Mouse (Mus musculus): ENCODE results near the gene Rbfox1. TPM values are rescaled to one million over a fixed set of nuclear protein-coding genes. Genes with fewer than 3 reads are reported as not detected.

Rbfox1 gene
- total RNA-seq, 2 experiments from 2014 or later = 54.9 to 55.6 TPM

DNA sequence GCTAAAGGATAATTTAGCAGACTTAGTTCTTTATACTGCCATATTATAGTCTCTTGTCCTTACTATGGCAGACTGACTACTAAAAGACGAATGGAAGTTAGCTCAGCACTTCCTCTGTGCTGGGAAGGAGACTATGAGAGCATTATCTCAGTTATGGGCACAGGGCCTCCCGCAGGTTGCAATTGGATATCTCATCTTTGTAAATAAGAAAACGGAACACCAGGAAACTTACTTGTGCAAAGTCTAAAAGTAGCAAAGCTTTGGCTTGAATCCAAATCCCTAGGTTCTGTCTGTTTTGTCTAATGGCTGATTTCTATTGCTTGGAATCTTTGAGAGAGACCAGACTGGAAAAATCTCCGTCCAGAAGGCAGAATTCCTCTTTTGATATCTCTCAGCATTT lies 1207.7 kb downstream of the Rbfox1 start:
- intact Hi-C loops (cut with DNase I) = no loop called here
- no peak for DNase-seq

DNA sequence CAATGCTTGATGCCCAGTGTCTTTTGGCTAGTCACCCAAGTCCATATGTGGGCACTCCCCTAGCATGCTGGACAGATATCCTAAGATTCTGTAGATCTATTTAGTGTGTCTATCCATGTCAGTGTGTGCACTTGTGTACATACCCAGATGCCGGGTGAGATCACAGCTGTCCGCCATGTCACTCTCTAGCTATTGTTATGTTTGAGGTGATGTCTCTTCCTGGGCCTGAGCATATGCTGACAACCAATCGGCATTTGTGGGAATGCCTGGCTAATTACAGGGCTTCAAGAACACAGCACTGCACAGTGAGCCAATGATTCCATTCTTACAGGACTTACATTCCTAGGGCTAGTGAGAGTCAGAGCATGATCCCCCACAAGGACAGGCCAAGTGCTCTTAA lies 1208.5 kb downstream of the Rbfox1 start:
- intact Hi-C loops (cut with DNase I) = no loop called here

DNA sequence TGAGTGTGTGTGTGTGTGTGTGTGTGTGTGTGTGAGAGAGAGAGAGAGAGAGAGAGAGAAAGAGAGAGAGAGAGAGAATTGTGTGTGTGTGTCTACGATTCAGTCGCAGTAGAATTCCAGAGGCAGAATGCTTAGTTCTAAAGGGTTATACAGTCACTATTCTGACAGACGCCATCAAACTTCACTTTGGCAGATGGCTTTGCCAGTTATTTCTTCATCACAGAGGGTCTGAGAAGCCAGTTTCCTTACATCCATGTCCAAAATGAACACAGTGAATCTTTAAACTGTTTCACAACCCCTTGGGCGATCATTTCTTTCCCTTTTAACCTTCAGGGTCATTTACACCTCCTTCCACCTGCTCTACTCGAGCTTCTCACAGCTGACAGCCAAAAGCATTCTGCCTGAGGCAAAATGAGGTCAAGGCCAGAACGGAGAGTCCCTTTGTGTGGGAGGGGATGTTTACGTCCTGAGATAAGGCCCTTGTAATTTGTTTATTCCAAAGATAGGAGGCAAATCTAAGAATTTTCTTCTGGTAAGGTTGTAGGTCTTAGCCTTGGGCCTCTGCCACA lies 1209.1 kb downstream of the Rbfox1 start:
- no peak for DNase-seq
- intact Hi-C loops (cut with DNase I) = no loop called here

More for the DNA sequence above, 1208.5 kb downstream of the Rbfox1 start:
- no peak for DNase-seq

DNA sequence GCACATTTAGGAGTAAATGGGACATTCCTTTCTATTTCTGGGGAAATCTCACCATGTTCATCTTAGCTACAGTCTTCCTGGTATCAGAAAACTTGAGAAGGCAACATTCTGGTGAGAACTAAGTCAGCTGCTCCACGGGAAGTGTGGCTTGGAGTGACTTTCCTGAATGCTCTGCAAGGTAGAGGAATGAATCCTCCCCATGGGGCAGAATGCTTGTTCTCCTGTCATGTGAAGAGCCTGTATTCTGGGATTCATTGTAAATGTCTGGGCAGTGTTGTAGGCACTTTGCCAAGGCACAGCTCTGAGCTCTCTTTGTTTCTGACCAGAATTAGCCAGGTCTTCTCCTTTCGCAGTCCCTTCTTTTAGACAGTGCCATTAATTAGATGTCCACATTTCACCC lies 1211.9 kb downstream of the Rbfox1 start:
- DNase-seq = no peak
- intact Hi-C loops (cut with DNase I) = loop anchor here (5.0 kb wide), 1 partner anchor 45 kb away; no protein-coding TSS in a partner anchor

DNA sequence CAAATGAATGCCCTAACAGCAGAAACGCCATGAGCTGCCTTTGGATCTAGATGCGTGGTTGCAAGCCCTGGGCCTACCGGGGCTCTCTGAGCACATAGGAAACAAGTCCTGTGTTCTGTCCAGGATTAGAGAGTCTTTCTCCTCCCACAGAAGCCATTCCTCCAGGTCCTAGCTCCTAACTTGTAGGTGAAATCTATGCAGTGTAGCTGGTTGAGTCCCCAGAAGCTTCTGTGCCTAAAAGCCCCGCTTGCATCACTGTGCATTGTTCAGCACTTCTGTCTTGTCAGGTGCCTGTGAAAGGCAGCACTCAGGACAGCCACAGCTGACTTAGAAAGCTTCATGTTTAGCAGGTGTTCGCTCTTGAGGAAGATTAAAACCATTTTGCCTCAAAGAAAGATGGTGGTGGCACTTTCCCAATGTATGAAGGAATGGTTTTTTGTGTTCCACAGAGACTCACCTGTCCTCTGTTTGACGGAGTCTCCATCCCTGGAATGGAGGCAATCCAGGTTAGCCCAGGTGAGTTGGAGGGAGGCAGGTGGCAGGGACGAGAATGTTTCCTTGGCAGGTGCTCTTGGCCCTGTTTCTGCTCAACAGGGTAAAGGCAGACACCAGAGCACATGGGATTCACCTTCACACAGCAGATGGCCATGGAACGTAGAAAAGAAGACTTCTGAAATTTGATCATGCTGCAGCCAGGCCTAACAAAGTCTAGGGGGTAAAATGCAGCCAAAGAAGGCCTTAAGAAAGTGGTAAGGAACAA lies 1213.0 kb downstream of the Rbfox1 start:
- no peak for DNase-seq
- intact Hi-C loops (cut with DNase I) = loop anchor here (5.0 kb wide), 1 partner anchor 46 kb away; no protein-coding TSS in a partner anchor

DNA sequence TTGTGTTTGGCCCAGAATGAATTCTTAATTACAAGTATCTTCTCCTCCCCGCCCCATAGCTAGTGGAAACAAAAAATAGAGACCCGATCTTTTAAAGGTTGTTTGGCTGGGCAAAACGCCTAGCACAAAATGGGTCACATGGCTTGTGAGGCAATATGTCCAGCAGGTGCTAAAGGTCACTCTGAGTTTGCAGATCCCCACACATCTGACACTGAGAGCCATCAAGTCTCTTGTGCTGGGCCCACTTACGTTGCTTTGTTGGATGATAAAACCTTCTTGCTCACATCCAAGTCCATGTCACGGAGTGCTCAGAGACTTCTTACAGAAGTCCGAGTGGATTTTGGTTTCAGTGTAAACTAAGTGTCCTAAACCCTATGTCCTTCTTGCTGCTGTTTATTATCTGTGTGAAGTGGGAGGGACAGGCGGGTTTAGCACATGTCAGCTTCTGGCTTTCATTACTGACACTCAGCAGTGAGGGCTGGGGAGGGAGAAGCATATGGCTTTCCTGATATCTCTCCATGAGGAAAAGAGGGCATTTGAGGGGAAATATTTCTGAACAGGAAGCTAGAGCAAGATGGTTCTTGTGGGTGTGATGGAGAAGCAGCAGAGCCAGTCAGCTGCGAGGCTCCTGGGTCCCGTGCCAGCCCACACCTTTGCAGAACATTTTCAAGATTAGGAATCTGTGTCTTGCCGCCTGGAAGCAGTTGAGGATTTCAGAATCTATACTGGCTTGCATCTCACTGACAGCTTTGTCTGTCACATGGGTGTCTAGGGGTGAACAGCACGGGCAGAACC lies 1214.5 kb downstream of the Rbfox1 start:
- peak; percentile 62 to 65 for DNase-seq
- intact Hi-C loops (cut with DNase I) = loop anchor here (5.0 kb wide), 1 partner anchor 47 kb away; no protein-coding TSS in a partner anchor

DNA sequence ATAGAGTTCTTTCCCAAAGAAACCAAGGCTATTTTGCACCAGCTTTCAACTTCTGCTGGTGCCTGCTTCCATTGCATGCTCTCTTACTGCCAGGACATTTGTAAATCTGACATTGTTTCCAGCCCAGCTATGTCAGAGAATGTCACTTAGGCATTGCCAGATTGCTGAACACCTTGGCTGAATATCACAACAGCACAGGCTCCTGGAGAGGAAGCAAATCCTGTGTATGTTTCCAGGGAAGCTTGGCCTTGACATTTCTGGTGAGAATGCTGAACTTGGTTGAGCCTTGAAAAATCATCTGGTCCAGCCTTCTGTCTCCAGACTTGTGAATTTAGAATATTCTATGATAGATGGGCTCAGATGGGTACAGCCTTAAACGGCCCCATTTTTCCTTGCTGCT lies 1217.3 kb downstream of the Rbfox1 start:
- intact Hi-C loops (cut with DNase I) = no loop called here
- DNase-seq = no peak

DNA sequence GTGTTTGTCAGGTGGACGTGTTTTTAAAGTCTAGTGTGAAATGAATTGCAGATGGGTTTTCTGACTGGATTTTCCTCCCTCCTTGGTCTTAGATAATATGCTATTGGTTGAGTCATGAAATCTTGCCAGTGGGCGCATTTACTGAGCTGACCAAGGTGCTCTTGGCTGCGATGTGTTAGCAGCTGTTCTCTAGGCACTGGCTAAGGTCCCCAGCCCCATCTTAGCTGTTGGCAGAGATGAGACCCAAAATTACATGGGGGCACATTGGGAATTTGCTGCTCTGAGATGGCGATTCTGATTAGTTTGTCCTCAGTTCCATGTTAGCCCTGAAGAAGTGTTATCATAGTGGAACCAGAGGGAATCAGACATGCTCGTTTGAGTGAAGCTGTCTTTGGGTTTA lies 1218.1 kb downstream of the Rbfox1 start:
- no peak for DNase-seq
- intact Hi-C loops (cut with DNase I) = no loop called here

DNA sequence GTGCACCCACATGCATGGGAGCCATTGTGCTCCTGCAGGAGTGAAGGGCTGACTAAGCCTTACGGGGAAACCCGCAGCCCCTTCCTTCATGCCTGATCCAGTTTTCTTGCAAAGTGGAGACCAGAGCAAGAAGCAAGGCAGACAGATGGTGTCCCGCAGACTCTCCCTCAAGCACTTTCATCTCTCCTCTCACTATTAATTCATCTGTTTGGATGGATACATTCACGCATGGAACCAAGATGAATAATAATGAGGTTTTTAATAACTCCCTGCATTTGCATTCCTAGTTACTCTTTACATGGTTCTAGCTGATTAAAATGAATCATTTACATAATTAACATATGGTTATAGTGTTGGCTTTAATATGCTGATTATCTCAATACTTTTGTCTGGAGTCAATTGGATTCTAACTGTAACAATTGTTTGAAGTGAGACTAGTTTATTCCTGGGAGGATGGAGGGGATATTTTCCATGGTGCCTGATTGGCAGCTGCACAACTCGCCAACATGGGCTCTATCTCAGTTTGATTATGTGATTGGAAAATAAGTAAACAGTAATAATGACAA lies 1221.4 kb downstream of the Rbfox1 start:
- no peak for DNase-seq
- intact Hi-C loops (cut with DNase I) = no loop called here

DNA sequence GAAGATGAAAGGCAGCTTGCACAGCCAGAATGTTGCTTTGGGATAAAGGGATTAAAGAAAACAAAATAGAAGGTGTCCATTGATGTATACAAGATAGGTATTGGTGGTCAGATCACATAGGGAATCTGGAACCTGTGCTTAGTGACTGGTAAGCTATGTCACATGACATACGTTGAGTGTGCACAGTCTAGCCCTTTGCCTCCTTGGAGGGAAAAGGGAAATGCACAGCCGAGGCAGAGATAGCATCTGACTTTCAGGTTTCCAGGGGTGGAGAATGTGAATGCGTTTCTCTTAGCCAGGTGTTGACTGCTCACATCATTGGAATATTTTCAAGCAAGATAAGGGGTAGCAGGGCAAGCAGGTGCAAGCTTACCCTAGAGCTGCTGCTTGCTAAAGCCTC lies 1230.8 kb downstream of the Rbfox1 start:
- intact Hi-C loops (cut with DNase I) = no loop called here
- DNase-seq = no peak

DNA sequence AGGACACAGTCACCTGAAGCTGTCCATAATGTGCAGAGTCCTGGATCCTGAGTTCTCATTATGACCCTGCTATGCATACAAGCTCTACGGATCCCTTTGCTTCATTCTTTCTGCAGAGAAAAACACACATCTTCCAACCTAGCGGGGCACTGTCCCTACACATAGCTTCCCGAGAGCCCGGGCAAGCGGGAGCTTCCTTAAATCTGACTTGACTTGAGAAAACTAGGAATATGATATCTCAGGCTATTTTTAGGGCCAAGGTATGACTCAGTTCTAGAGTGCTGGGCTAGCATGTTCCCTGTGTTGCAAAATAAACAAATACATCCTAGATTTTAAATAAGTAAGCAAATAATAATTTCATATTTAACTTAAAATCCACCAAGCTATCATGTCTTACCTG lies 1244.4 kb downstream of the Rbfox1 start:
- no peak for DNase-seq

DNA sequence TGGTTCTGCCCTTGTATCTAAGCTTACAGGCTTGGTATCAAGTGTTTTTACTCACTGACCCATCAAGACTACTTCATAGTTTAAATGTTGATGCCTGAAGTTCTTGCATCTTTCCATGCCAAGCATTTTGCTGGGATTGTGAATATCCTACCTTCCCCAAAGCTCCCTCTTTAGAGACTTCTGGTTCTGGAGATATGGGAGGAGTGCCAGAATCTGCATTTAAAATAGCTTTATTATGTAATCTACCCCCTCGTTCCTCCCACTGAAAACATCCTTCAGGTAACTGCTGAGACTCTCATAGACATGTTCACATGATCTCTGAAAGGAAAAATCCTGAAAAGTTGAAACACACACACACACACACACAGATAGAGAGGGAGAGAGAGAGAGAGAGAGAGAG lies 1247.3 kb downstream of the Rbfox1 start:
- intact Hi-C loops (cut with DNase I) = loop anchor here (10.0 kb wide), 1 partner anchor 802 kb away; no protein-coding TSS in a partner anchor
- DNase-seq = no peak

More for the DNA sequence above, 1244.4 kb downstream of the Rbfox1 start:
- intact Hi-C loops (cut with DNase I) = no loop called here

DNA sequence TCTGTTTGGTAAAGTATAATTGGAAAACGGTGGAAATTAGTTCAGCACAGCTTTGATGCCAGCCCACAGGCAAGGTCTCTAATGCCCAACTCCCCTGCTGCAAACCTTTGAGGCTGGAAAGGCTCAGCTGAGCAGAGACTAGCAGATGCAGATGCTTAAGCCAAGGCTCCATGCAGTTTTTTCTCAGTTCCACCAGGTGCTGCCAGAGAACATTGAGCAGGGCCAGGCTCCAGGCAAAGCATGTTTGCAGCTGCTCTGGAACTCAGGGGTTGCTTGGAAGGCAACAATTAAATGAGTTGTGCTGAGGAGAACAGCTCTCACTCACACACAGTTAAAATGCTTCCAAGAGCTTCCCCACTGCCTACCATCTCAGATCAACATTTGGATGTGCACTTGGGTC lies 1251.8 kb downstream of the Rbfox1 start:
- peak; percentile 34 to 46 for DNase-seq
- intact Hi-C loops (cut with DNase I) = loop anchor here (5.0 to 10.0 kb wide), 2 partner anchors 140 to 798 kb away; no protein-coding TSS in a partner anchor

DNA sequence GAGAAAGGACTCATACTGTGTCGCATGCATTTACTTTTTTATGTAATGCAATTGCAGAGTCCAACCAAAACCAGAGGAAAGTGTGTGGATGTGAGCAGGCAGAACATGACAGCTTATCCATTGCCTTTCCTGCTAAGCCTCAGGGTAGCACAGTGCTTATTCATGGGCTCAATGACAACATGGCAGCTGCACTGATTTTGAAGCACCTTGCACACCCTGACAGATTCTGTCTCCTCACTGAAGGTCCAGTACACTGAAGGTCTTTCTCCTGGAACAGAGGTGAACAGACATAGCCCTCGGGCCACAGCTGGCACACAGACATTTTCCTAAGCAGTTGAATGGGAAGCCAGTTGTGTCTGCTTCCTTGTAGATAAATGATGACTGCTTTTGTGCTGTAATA lies 1254.3 kb downstream of the Rbfox1 start:
- DNase-seq = no peak
- intact Hi-C loops (cut with DNase I) = loop anchor here (5.0 to 10.0 kb wide), 2 partner anchors 138 to 795 kb away; no protein-coding TSS in a partner anchor

DNA sequence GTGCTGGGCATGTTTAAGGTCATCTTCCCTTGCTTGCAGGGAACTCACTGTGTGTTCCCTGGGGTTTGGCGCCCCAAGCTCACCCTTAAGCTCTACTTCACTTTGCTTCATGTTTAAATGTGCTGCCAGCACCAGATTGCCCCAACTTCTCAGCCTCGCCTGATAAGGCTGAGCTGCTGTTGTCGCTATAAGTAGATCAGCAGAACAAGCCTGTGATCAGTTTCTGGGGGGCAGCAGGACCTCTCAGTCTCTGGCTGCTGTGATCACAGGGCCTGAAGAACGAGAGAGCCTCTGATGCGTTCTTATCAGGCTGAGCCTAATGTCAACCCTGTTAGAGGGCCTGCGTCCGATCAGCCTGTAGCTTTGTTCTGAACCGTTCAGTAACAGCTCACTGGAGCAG lies 1255.8 kb downstream of the Rbfox1 start:
- intact Hi-C loops (cut with DNase I) = loop anchor here (5.0 kb wide), 1 partner anchor 94 kb away; no protein-coding TSS in a partner anchor
- DNase-seq = no peak

DNA sequence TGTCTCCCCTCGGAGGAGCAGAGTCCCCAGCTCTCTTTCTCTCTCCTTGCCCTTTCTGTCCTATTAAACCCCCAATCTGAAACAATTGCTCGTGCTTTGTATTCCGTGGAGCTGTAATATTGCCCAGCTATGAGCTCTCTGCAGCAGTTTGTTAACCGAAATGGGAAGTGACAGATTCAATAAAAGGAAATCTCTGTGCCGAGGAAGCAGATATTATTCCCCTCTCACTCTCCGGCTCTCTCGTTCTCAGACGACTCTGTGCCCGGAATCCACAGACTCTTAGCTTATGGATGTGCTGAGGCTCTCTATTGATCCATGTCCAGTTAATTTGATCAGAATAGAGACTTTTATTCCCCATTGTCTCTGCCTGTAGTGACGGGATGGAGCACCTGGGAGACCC lies 1260.3 kb downstream of the Rbfox1 start:
- DNase-seq = no peak
- intact Hi-C loops (cut with DNase I) = loop anchor here (5.0 kb wide), 1 partner anchor 127 kb away; no protein-coding TSS in a partner anchor

DNA sequence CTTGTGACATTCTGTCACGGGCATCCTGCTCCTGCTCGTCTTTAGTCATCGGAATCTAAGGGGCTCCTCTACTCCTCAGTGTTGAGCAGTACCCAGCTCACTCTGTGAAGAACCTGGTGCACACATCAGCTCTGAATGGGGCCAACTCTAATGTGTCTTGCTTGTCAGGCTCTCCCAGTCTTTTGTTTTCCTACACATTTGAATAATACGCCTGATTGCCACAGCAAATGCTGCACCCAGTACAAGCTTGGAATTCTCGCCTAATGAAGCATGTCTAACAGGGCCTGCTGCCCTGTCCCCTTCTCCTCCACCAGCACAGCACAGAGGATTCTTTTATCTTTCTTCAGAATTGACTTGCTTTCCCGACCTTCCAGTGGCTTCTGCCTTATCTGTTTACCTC lies 1261.3 kb downstream of the Rbfox1 start:
- intact Hi-C loops (cut with DNase I) = loop anchor here (5.0 kb wide), 1 partner anchor 126 kb away; no protein-coding TSS in a partner anchor

DNA sequence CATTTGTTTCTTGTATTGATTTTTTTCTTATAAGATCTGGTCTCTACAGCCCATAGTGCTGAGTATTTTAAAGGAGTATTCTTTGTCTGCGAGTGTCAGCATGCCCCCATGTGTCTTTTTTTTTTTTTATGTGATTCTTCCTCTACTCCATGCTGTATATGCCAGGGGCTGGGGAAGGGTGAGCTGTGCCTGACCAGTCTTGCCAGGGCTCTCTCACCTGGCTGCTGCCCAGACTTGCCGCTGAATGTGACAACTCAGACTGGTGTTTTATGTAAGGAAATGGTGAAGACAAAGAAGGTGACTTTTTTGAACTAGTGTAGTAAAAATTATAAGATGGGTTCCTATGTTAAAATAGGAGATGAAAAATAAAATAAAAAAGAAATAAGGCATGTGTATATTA lies 1262.7 kb downstream of the Rbfox1 start:
- intact Hi-C loops (cut with DNase I) = loop anchor here (5.0 kb wide), 1 partner anchor 124 kb away; no protein-coding TSS in a partner anchor
- DNase-seq = no peak

More for the DNA sequence above, 1261.3 kb downstream of the Rbfox1 start:
- no peak for DNase-seq

DNA sequence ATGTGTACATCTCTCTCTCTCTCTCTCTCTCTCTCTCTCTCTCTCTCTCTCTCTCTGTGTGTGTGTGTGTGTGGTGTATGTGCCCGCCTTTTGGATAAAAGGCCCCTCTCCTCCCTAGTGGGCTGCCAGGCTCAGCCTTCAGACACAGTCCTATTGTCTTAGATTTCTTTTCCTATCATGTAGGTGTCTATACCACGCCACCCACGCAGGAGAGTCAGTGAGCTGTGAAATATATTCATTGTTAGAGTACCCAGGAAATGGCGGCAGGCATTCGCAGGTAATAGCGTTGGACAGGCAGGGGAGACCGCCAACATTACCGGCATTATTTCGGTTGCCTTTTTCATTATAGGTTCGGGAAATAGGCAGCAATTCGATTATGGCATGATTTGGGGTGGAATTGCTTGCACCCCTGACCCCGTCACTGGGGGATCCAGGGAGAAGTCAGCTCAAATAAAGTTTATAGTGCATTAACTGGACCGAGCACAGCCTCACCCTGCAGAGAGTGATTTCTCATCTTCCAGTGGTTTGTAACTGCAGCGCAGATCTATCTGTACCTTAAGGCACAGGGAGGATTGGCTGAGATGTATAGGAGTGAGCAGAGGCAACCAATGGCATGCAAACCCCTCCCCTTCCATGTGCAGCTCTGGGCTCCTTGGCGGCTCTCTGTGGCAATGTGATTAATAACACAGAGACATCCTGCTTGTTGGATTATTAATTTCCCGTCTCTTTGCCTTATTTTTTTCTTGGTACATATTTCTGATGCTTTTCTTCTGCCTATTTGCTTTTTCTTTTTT lies 1264.1 kb downstream of the Rbfox1 start:
- intact Hi-C loops (cut with DNase I) = loop anchor here (5.0 kb wide), 1 partner anchor 123 kb away; no protein-coding TSS in a partner anchor
- DNase-seq = no peak
